Mouse (Mus musculus): ENCODE data around the gene Tinagl1. TPM values are rescaled to one million over a fixed set of nuclear protein-coding genes. Genes with fewer than 3 reads are reported as not detected.

The Tinagl1 gene
- polyA plus RNA-seq, 1 experiment from 2014 or later, result 2.4 TPM

DNA sequence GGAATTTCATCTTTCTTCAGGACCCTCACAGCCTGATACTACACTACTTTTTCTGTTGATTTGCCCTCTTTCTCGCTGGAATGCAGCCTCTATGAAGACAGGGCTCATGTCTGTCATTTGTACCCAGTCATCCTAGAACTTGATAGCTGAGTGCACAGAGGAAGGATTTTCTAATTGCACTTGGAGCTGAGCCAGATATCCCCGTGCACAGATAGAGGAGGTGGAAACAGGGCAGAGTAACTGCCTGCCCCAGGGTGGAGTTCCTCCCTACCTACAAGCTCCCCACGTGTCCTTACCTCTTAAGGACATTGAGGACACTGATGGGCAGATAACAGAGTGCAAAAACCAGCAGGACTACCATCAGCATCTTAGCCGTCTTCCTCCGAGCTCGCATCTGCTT is 41.5 kb downstream of the Tinagl1 start:
- WGBS, result 71% methylated on average over 6 of the region's 6 CpGs
- no peak for ATAC-seq
- Histone ChIP-seq H3K36me3 (no peaks in the 10 kb centered on the region), H3K4me1 (replicated peaks) (peaks cover 4% of the 10 kb centered on the region; the same call in 1 of the 2 replicates), H3K9me3 (no peaks in the 10 kb centered on the region), H3K4me2 (replicated peaks) (no peak overlapping the region), H3K27me3 (peaks cover 17% of the 10 kb centered on the region), H3K27ac (no peak overlapping the region), H3K4me3 (replicated peaks) (no peak overlapping the region), H3K9ac (replicated peaks) (no peak overlapping the region)

DNA sequence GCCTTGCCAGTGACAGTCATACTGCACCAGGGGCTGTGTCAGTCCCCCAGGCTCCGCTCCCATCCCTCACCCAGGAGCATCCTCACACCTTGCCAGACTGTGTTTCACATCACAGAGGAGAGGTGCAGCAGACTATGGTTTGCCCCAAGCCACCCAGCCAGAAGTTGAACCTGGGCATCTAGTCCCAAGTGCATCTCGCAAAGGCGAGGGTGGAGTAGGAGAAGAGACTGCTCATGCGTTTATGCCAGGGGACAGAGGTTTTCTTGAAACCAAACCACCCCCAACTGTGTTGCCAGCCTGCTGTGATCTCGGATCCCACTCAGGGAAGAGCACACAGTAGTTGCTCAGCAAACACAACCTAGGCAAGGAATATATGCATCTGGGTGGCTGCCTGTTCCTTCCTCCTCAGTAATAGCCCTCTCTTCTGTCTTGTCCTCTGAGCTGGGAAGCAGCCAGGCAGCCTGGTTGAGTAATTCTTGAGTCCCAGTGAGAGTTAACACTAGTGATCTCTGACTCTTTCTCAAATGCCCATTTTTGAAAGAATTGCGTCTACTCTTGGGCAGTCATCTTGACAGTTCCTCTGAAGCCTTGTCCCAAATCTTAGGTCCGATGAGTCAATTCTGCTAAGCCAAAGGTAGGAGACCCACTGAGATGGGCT is 43.3 kb downstream of the Tinagl1 start:
- WGBS, result 83% methylated on average over 7 of the region's 7 CpGs

DNA sequence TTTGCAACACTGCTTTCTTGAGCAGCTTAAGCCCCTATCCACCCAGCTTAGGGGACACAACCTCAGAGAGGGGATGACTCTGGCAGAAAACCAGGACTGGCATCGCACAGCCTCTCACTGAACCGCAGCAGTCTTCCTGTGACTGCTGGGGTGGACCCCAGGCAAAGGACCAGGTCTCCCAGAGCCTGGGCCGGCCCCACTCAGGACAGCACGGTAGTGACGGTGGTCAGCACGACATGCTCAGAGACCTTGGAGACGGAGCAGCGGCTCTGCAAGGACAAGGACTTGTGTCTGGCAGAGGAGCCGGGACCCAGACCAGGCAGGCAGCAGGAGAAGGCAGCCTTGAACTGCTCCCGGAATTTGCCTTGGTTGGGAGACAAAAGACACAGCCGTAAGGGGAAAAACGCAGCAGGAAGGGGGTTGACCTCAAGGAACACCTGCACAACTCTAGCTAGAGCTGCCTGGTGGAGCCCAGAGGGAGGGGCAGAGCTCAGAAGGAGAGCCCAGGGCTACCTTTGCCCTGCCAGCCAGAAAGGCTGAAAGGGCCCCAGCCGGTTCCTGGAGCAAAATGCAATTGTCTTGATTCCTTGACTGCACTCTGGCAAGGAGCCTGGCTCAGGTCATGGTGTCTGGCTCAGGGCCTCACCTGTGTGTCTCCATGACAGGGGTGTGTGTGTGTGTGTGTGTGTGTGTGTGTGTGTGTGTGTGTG is 44.1 kb downstream of the Tinagl1 start:
- no peak overlapping the region for H3K9ac ChIP-seq (replicated peaks)
- WGBS, result 55% methylated on average over 13 of the region's 13 CpGs

More for the DNA sequence above, 43.3 kb downstream of the Tinagl1 start:
- ATAC-seq, result no peak
- no peak overlapping the region for H3K4me3 ChIP-seq (replicated peaks)
- no peaks in the 10 kb centered on the region for H3K4me1 ChIP-seq (replicated peaks)
- no peak overlapping the region for H3K9ac ChIP-seq (replicated peaks)
- H3K27ac ChIP-seq, result no peak overlapping the region
- no peak overlapping the region for H3K4me2 ChIP-seq (replicated peaks)
- peaks cover 16% of the 10 kb centered on the region for H3K36me3 ChIP-seq
- no peaks in the 10 kb centered on the region for H3K9me3 ChIP-seq
- H3K27me3 ChIP-seq, result peaks cover under 1% of the 10 kb centered on the region

DNA sequence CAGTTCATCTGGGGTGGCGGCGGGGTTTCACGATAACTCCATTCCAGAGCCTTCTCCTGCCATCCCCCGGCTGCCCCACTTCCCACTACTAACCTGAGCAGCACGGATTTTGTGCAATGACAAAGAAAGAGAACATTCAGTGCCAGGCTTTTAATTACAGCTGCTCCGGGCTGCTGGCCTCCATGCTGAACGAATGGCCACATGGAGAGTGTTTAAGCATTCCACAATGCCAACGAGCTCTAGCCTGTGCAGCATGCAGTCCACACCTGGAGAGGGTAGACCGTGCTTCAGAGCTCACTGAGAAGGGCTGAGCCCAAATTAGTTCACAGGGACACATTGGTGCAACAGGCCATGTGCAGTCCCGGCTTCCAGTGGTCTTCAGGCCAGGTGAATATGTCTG is 44.8 kb downstream of the Tinagl1 start:
- no peaks in the 10 kb centered on the region; the same call in 1 of the 2 replicates for H3K27me3 ChIP-seq
- H3K9me3 ChIP-seq, result no peaks in the 10 kb centered on the region
- H3K4me3 ChIP-seq (replicated peaks), result no peak overlapping the region
- ATAC-seq, result no peak
- H3K4me1 ChIP-seq (replicated peaks), result no peaks in the 10 kb centered on the region
- no peak overlapping the region for H3K9ac ChIP-seq (replicated peaks)
- 76% methylated on average over 10 of the region's 10 CpGs for WGBS
- no peak overlapping the region for H3K27ac ChIP-seq
- H3K4me2 ChIP-seq (replicated peaks), result no peak overlapping the region
- peaks cover 31% of the 10 kb centered on the region for H3K36me3 ChIP-seq

More for the DNA sequence above, 44.1 kb downstream of the Tinagl1 start:
- Histone ChIP-seq H3K4me2 (replicated peaks) (no peak overlapping the region), H3K4me3 (replicated peaks) (no peak overlapping the region), H3K27me3 (no peaks in the 10 kb centered on the region; the same call in 1 of the 2 replicates), H3K4me1 (replicated peaks) (no peaks in the 10 kb centered on the region), H3K9me3 (no peaks in the 10 kb centered on the region), H3K36me3 (peaks cover 24% of the 10 kb centered on the region), H3K27ac (no peak overlapping the region)
- ATAC-seq, result no peak

DNA sequence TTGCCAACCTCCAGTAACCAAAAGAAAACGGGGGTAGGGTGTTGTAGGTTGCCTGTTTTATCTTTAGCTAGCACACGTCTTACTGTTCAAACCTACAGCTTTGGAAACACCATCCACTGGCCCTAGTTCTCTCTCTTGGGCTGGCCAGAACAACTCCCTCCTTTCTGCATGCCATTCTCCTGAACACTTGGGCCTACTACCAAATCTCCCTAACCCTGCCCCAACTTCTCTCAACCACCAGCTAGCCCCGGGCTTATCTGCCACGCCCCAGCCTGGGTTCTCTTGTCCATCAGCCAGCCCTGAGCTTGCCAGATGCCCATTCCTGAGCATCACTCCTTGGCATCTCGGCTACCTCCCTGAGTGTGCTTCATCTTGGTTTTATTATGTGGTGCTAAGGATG is 46.0 kb downstream of the Tinagl1 start:
- H3K4me3 ChIP-seq (replicated peaks), result no peak overlapping the region
- no peaks in the 10 kb centered on the region for H3K9me3 ChIP-seq
- ATAC-seq, result no peak
- H3K36me3 ChIP-seq, result peaks cover 41% of the 10 kb centered on the region
- H3K27me3 ChIP-seq, result no peaks in the 10 kb centered on the region; the same call in 1 of the 2 replicates
- H3K9ac ChIP-seq (replicated peaks), result no peak overlapping the region
- no peaks in the 10 kb centered on the region for H3K4me1 ChIP-seq (replicated peaks)
- H3K27ac ChIP-seq, result no peak overlapping the region
- H3K4me2 ChIP-seq (replicated peaks), result no peak overlapping the region
- WGBS, result 89% methylated on average over 5 of the region's 5 CpGs

DNA sequence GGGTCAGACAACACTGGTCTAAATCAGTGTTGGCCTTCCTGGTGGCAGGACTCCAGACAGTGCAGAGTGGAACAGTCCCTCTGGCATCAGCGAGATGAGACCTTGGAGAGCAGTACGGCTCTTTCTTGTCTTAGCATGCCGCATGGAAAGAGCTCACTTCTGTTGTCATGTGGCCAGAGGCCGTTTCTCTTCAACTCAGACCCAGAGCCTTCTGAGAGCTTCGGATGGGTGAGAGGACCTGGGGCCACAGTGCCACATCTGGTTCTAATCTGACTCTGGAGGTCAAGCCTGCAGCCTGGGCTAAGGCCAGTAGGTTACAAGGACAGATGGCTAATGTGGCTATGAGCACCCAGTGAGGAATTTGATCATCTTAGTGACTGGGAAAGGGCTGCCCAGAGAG is 49.0 kb downstream of the Tinagl1 start:
- WGBS, result 88% methylated on average over 5 of the region's 5 CpGs
- Histone ChIP-seq H3K4me1 (replicated peaks) (no peaks in the 10 kb centered on the region), H3K9me3 (no peaks in the 10 kb centered on the region), H3K27me3 (no peaks in the 10 kb centered on the region), H3K4me2 (replicated peaks) (no peak overlapping the region), H3K27ac (no peak overlapping the region), H3K4me3 (replicated peaks) (no peak overlapping the region), H3K36me3 (peaks cover 71% of the 10 kb centered on the region), H3K9ac (replicated peaks) (no peak overlapping the region)
- ATAC-seq, result no peak

DNA sequence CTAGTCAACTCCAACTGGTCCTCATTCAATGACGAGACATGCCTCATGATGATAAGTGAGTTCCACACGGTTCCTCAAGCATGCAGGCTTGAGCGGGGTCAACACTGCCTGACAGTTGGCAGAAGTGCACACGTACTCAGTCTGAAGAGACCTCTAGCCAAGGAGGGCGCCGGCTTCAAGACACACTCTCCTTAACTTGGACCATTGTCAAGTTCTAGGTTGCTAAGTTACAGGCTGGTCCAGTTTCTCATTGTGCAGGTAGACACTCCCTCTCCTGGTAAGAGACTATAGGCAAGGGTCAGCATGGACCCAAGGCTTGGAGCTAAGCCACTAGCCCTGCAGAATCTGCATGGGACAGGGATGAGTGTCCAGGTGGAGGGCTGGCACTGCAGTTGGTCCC is 49.8 kb downstream of the Tinagl1 start:
- peaks cover 72% of the 10 kb centered on the region for H3K36me3 ChIP-seq
- WGBS, result 94% methylated on average over 6 of the region's 6 CpGs

DNA sequence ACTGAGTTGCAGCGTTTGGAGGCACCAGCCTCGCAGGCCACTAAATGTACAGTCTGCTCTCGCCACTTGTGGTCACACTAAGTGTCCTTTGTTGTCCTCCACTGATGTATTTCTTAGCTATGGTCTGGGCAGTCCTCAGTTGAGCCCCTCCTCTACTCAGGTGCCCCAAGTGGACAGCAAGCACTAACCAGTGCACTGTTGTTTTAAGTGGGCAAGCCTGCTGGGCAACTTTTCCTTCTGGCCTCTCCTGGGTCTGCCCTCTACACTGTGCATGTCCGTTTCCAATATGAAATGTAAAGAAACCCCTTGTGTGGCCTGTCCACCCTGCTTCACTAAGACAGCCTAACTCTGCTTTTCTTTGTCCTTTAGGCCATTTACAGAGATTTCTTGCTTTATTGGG is 50.8 kb downstream of the Tinagl1 start:
- no peak overlapping the region for H3K4me3 ChIP-seq (replicated peaks)
- no peak overlapping the region for H3K27ac ChIP-seq
- no peak overlapping the region for H3K9ac ChIP-seq (replicated peaks)
- 83% methylated on average over 4 of the region's 4 CpGs for WGBS
- peaks cover 72% of the 10 kb centered on the region for H3K36me3 ChIP-seq
- no peaks in the 10 kb centered on the region for H3K4me1 ChIP-seq (replicated peaks)
- no peak for ATAC-seq
- H3K4me2 ChIP-seq (replicated peaks), result no peak overlapping the region
- no peaks in the 10 kb centered on the region for H3K27me3 ChIP-seq
- H3K9me3 ChIP-seq, result no peaks in the 10 kb centered on the region

More for the DNA sequence above, 49.8 kb downstream of the Tinagl1 start:
- no peak for ATAC-seq
- H3K4me2 ChIP-seq (replicated peaks), result no peak overlapping the region
- H3K9me3 ChIP-seq, result no peaks in the 10 kb centered on the region
- H3K27ac ChIP-seq, result no peak overlapping the region
- H3K4me3 ChIP-seq (replicated peaks), result no peak overlapping the region
- H3K9ac ChIP-seq (replicated peaks), result no peak overlapping the region
- H3K4me1 ChIP-seq (replicated peaks), result no peaks in the 10 kb centered on the region
- H3K27me3 ChIP-seq, result no peaks in the 10 kb centered on the region

DNA sequence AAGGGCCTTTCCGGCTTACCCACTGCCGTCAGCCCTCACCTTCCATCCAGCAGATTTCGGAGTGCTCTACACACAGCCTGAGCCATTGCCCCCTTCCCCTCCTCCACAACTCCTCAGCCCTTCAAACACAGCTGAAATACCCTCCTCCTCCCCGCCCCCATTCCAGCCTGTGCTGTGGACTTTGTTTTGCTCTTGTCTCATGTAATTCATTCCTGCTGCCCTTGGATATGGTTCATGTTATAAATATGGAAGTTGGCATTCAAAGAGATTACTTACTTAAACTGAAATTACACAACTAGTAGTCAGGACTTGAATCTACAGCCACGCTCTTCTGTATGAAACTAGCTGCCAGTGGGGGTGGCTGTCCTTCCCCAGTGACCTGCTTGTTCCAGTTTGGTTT is 51.9 kb downstream of the Tinagl1 start:
- Histone ChIP-seq H3K4me3 (replicated peaks) (no peak overlapping the region), H3K36me3 (peaks cover 71% of the 10 kb centered on the region), H3K27ac (no peak overlapping the region), H3K4me2 (replicated peaks) (no peak overlapping the region), H3K4me1 (replicated peaks) (no peaks in the 10 kb centered on the region), H3K27me3 (no peaks in the 10 kb centered on the region), H3K9ac (replicated peaks) (no peak overlapping the region), H3K9me3 (no peaks in the 10 kb centered on the region)
- ATAC-seq, result no peak
- 95% methylated on average over 5 of the region's 5 CpGs for WGBS

DNA sequence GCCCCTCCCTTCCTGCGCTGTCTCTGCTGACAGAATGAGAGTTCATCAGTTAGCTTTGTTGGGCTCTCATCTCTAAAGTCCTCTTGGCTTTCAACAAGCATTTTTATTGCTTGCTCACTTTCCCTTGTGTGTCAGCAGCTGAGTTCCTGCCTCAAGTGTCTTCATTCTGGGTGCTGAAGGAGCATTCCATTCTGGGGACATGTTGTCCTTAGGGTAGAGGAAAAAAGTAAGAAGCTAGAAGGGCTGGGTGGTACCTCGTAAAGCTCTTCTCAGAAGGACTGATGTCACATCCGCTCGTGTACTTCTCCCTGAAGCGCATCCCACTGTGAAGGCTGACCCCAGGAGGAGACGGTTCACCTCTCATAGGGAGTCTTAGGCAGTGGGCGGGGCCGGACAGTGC is 53.4 kb downstream of the Tinagl1 start:
- Histone ChIP-seq H3K4me2 (replicated peaks) (no peak overlapping the region), H3K36me3 (peaks cover 56% of the 10 kb centered on the region), H3K4me3 (replicated peaks) (no peak overlapping the region), H3K9me3 (no peaks in the 10 kb centered on the region), H3K9ac (replicated peaks) (no peak overlapping the region), H3K27ac (no peak overlapping the region), H3K4me1 (replicated peaks) (no peaks in the 10 kb centered on the region), H3K27me3 (no peaks in the 10 kb centered on the region)
- 72% methylated on average over 8 of the region's 8 CpGs for WGBS
- ATAC-seq, result no peak

DNA sequence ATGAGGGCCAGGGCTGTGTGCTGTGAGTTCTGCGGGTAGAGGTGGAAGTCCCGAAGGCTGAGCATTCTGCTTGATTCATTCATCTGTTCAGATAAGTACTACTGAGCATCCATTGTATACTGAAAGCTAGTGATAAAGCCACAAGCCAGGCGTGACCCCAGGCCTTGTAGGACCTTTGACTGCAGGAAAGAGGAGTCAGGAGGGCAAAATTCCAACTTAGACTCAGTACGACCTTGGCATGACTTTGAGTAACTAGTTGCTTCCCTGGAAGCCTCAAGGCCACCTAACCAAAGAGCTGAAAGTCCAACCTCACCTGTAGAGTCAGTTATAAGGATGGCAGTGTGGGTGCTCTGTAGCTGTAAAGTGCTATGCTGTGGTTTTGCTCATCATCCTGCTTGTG is 54.2 kb downstream of the Tinagl1 start:
- H3K4me3 ChIP-seq (replicated peaks), result no peak overlapping the region
- H3K4me2 ChIP-seq (replicated peaks), result no peak overlapping the region
- H3K27ac ChIP-seq, result no peak overlapping the region
- ATAC-seq, result no peak
- H3K4me1 ChIP-seq (replicated peaks), result no peaks in the 10 kb centered on the region
- 78% methylated on average over 4 of the region's 4 CpGs for WGBS
- H3K9me3 ChIP-seq, result no peaks in the 10 kb centered on the region
- peaks cover 48% of the 10 kb centered on the region for H3K36me3 ChIP-seq
- H3K27me3 ChIP-seq, result no peaks in the 10 kb centered on the region
- no peak overlapping the region for H3K9ac ChIP-seq (replicated peaks)
